Mouse (Mus musculus) lung, embryonic 14.5 days (tissue): Measurements from ENCODE around the gene Tiparp. TPM values are rescaled to one million over a fixed set of nuclear protein-coding genes. Genes with fewer than 3 reads are reported as not detected.

Source experiments
- ATAC-seq: fragments of 200-750 bp; cut with Nextera tagmentation; 2 replicates; pipeline ENCODE4 v1.8.0; 2017; ENCODE audit warnings: mild to moderate bottlenecking, moderate TSS enrichment, moderate library complexity; ENCODE audit not compliant: insufficient read depth
- DNase-seq: peaks from one replicate; pipeline ENCODE4 v3.0.0-alpha.2; 2015
- H3K27ac ChIP-seq: fragments of 300-500 bp; sonication (generic); 2 replicates; pipeline ENCODE4 v1.5.1; 2014; ENCODE audit warnings: low read depth, mild to moderate bottlenecking, moderate library complexity
- H3K27me3 ChIP-seq: fragments of 300-500 bp; sonication (generic); 2 replicates; pipeline ENCODE4 v1.6.1; 2014; ENCODE audit warnings: low read length, control low read depth; ENCODE audit not compliant: insufficient read depth
- H3K36me3 ChIP-seq: fragments of 300-500 bp; sonication (generic); 2 replicates; pipeline ENCODE4 v1.6.1; 2014; ENCODE audit warnings: control low read depth; ENCODE audit not compliant: insufficient read depth
- H3K4me1 ChIP-seq: fragments of 300-500 bp; sonication (generic); 2 replicates; pipeline ENCODE4 v1.6.1; 2014; ENCODE audit warnings: antibody characterized with exemption, control low read depth; ENCODE audit not compliant: insufficient read depth
- H3K4me2 ChIP-seq: fragments of 300-500 bp; sonication (generic); 2 replicates; pipeline ENCODE4 v1.6.1; 2014; ENCODE audit warnings: mild to moderate bottlenecking
- H3K4me3 ChIP-seq: fragments of 300-500 bp; sonication (generic); 2 replicates; pipeline ENCODE4 v1.5.1; 2014; ENCODE audit warnings: low read depth, low read length
- H3K9ac ChIP-seq: fragments of 300-500 bp; sonication (generic); 2 replicates; pipeline ENCODE4 v1.6.1; 2014
- H3K9me3 ChIP-seq: fragments of 300-500 bp; sonication (generic); 2 replicates; pipeline ENCODE4 v1.6.1; 2016; ENCODE audit warnings: low read depth, low read length, control low read depth
- CTCF ChIP-seq: IDR thresholded peaks from 2 replicates; pipeline ENCODE4 v1.5.1; 2016; ENCODE audit warnings: antibody characterized with exemption, low read depth
- WGBS: fragments of 180-500 bp; shearing (Covaris S2); extraction: QIAGEN DNeasy Blood & Tissue Kit; methylation state at CpG from one replicate; pipeline ENCODE4 v1.1.7; 2014; 5-methylcytosine and 5-hydroxymethylcytosine counted together
- polyA plus RNA-seq: library from polyadenylated mRNA; unstranded; fragments of >200 nt; fragmentation: Nextera tagmentation; extraction: Ambion mirVana; gene quantifications from 2 replicates; pipeline ENCODE4 v1.2.1, GENCODE M21; 2014

Gene Tiparp
- polyA plus RNA-seq, 1 experiment from 2014 or later = 44.4 TPM

- Histone ChIP-seq H3K27me3 (no peaks in the 10 kb centered on the region), H3K4me2 (no peak overlapping the region), H3K9ac (no peak overlapping the region), H3K9me3 (no peaks in the 10 kb centered on the region), H3K27ac (no peak overlapping the region), H3K4me3 (no peak overlapping the region), H3K4me1 (0 out of 2 replicates have a peak, but pooled peaks cover 2% of the 10 kb centered on the region), H3K36me3 (no peaks in the 10 kb centered on the region)
- 51% methylated on average over 1 of the region's 1 CpGs for WGBS
- ATAC-seq = no peak; the same call in 1 of the 2 replicates
- no peak for TF ChIP-seq CTCF
- DNase-seq = peak; percentile 19
Measured at GRCm38 (mm10) chr3:65488556-65489244, 39.5 kb upstream of the Tiparp start.

- H3K36me3 ChIP-seq = no peaks in the 10 kb centered on the region
- 0 out of 2 replicates have a peak, but pooled peaks cover 2% of the 10 kb centered on the region for H3K4me1 ChIP-seq
- no peak overlapping the region for H3K9ac ChIP-seq
- WGBS = 87% methylated on average over 6 of the region's 6 CpGs
- TF ChIP-seq CTCF = no peak
- DNase-seq (no peak), ATAC-seq (no peak)
- no peak overlapping the region for H3K4me2 ChIP-seq
- no peaks in the 10 kb centered on the region for H3K27me3 ChIP-seq
- H3K9me3 ChIP-seq = no peaks in the 10 kb centered on the region
- H3K27ac ChIP-seq = no peak overlapping the region
- no peak overlapping the region for H3K4me3 ChIP-seq
Measured at GRCm38 (mm10) chr3:65489601-65490000, 38.6 kb upstream of the Tiparp start.

GRCm38 (mm10) chr3:65494291-65494763 is 33.9 kb upstream of the Tiparp start:
- WGBS = 9% methylated on average over 9 of the region's 9 CpGs
- H3K4me3 ChIP-seq = no peak overlapping the region
- H3K9me3 ChIP-seq = no peaks in the 10 kb centered on the region
- no peak overlapping the region for H3K9ac ChIP-seq
- TF ChIP-seq CTCF = no peak
- no peaks in the 10 kb centered on the region for H3K27me3 ChIP-seq
- no peaks in the 10 kb centered on the region for H3K4me1 ChIP-seq
- DNase-seq = peak; percentile 60
- H3K36me3 ChIP-seq = no peaks in the 10 kb centered on the region
- H3K27ac ChIP-seq = no peak overlapping the region
- peak; percentile 54; the same call in 1 of the 2 replicates for ATAC-seq
- peak overlapping the region; percentile 36 for H3K4me2 ChIP-seq

DNA sequence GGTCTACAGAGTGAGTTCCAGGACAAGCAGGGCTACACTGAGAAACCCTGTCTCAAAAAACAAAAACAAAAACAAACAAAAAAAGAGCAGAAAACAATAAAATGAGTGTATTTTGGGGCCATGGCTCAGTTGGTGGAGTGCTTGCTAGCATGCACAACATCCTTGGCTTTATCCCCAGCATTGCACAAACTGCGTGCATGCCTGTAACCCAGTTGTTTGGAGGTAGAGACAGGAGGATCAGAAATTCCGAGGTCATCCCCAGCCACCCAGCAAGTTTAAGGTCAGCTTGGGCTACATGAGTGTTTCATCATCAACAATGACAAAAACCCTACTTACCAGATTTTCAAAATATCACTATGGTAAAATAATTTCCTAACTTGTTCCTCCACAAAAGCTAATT is 20.4 kb upstream of the Tiparp start:
- TF ChIP-seq CTCF = no peak
- WGBS = 67% methylated on average over 2 of the region's 2 CpGs
- Histone ChIP-seq H3K4me3 (no peak overlapping the region), H3K4me1 (no peaks in the 10 kb centered on the region), H3K9ac (no peak overlapping the region), H3K27me3 (no peaks in the 10 kb centered on the region), H3K27ac (no peak overlapping the region), H3K4me2 (no peak overlapping the region), H3K9me3 (no peaks in the 10 kb centered on the region), H3K36me3 (no peaks in the 10 kb centered on the region)
- no peak for DNase-seq
- no peak for ATAC-seq

DNA sequence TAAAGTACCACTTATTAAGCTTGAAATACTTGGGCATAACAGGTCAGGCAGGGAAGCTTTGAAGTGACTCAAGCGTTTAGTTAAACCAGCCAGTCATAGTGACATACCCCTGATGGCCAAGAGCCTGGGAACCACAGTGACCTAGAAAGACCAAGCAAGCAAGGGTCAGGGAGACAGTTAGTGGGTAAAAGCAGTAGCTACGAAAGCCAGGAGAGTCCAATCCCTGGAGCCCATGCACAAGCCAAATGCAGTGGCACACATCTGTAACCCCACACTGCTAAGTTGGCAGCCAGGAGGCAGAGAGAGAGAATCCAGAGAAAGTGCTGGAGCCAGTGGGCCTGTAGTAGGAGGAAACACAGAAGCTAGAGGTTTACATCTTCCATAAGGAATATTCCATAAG is 17.6 kb upstream of the Tiparp start:
- no peak for TF ChIP-seq CTCF
- WGBS = 62% methylated on average over 2 of the region's 2 CpGs
- H3K4me1 ChIP-seq = no peaks in the 10 kb centered on the region

DNA sequence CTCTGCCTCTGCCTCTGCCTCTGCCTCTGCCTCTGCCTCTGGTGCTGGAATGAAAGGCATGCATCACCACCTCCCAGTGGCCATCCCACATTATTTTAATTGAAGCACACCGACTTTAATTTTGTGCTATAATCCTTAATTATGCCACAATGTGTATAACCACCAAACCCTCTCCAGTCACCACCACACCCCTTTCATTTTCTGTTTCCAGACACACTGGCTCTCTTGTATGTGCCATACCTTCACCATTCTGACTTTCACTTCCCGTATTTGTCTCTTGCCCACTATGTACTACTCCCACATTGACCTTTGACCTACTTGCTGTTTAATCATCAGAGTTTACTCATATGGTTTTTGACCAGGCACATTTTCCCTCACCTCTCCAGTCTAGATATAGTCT is 12.5 kb upstream of the Tiparp start:
- no peak overlapping the region for H3K27ac ChIP-seq
- DNase-seq (no peak), ATAC-seq (no peak)
- peaks cover 3% of the 10 kb centered on the region; the same call in 1 of the 2 replicates for H3K4me1 ChIP-seq
- H3K4me2 ChIP-seq = no peak overlapping the region
- H3K36me3 ChIP-seq = no peaks in the 10 kb centered on the region
- no peaks in the 10 kb centered on the region for H3K9me3 ChIP-seq
- no peak overlapping the region for H3K4me3 ChIP-seq
- WGBS = 77% methylated on average over 2 of the region's 2 CpGs
- H3K9ac ChIP-seq = no peak overlapping the region
- TF ChIP-seq CTCF = no peak
- H3K27me3 ChIP-seq = no peaks in the 10 kb centered on the region

More for the DNA sequence above, 17.6 kb upstream of the Tiparp start:
- Histone ChIP-seq H3K9me3 (no peaks in the 10 kb centered on the region), H3K4me2 (no peak overlapping the region), H3K36me3 (no peaks in the 10 kb centered on the region), H3K27ac (no peak overlapping the region), H3K4me3 (no peak overlapping the region), H3K9ac (no peak overlapping the region), H3K27me3 (no peaks in the 10 kb centered on the region)
- DNase-seq (no peak), ATAC-seq (no peak)

DNA sequence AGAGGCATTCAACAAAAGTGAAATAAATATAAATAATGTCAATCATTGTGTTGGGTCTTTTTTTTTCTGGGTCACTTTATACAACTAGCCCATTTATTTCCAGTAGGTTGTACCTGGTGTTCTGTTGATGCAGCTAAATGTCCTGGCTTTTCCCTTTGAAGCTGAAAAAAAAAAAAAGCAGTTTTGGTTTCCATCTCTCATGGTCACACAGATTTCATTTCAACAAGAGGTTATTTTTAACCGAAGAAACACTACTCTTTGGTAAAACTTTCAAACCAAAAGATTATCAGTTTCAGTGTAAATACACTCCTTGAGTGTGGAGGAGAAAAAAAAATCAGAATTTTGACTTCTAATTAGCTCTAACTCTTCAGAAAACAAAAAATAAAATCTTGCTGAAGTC is 11.7 kb upstream of the Tiparp start:
- 65% methylated on average over 1 of the region's 1 CpGs for WGBS
- Histone ChIP-seq H3K27me3 (no peaks in the 10 kb centered on the region), H3K9ac (no peak overlapping the region), H3K4me2 (no peak overlapping the region), H3K9me3 (no peaks in the 10 kb centered on the region), H3K36me3 (no peaks in the 10 kb centered on the region), H3K27ac (no peak overlapping the region), H3K4me1 (peaks cover 3% of the 10 kb centered on the region; the same call in 1 of the 2 replicates), H3K4me3 (no peak overlapping the region)
- ATAC-seq (no peak), DNase-seq (no peak)
- TF ChIP-seq CTCF = no peak
